Mouse (Mus musculus): ENCODE results near the gene Pex10.

DNA sequence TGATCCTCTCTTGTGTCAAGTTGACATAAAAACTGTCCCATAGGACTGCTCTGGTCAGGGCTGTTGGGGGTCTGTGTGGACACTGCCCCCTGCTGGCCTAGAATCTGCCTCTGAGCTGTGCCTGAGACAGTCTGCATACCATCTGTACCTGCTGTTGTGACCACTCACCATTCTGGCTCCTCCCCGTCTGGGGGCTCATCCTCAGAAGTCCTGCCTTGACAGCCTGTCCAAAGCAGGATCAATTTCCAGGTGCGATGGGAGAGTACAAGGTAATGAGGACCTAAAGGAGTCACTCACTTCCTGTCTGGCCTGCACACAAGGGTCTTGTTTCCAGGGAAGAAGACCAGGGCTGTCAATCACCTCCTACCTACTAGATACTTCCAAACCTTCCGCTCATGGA is 27.7 kb downstream of the Pex10 start:
- TF ChIP-seq CTCF (IDR thresholded peaks at IDR 0.05; ENCODE audit: low read depth, low read length) (peak; percentile 28; the same call in 1 of the 2 replicates), POLR2A (IDR thresholded peaks at IDR 0.05; ENCODE audit: borderline replicate concordance, low read depth, low read length) (no peak)

Measured in bone marrow macrophage, adult 2 months (primary cell).